Mouse (Mus musculus) natural killer cell, adult 2 months (primary cell): ENCODE measurements around the gene Angel1.

ENCODE experiments used
- DNase-seq, 2 experiments: peaks; one replicate each; pipeline ENCODE4 v3.0.0; 2022; ENCODE audit warnings: low spot score in 2 of 2

Gene Angel1

DNA sequence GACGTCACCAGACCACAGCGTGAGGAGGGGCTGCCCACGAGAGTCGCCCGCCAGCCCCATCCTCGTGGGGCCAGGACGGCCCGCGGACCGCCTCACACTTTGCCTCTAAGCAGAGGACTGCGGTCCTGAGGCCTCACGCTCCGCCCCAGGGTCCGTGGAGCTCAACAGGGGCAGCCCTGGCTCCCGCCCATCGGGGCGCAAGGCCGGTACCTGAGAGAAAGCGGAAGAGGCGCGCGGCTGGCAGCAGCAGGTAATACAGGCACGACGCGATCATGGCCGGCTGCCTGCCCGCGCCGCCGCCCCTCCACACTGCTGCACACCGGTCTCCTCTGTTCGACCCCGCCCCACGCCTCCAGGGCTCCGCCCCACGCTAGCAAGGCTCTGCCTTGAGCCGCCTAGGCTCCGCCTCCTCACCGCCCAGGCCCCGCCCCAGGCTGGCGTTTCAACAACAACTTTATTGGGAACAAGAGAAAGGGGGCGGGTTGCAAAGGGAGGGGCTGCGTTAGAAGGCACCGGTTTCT is at the start of gene Angel1:
Gene Angel1, minus strand, starts transcription at position 341 of the 521 bp plus-strand sequence.
- DNase-seq, result peak; percentile 97 to 99

DNA sequence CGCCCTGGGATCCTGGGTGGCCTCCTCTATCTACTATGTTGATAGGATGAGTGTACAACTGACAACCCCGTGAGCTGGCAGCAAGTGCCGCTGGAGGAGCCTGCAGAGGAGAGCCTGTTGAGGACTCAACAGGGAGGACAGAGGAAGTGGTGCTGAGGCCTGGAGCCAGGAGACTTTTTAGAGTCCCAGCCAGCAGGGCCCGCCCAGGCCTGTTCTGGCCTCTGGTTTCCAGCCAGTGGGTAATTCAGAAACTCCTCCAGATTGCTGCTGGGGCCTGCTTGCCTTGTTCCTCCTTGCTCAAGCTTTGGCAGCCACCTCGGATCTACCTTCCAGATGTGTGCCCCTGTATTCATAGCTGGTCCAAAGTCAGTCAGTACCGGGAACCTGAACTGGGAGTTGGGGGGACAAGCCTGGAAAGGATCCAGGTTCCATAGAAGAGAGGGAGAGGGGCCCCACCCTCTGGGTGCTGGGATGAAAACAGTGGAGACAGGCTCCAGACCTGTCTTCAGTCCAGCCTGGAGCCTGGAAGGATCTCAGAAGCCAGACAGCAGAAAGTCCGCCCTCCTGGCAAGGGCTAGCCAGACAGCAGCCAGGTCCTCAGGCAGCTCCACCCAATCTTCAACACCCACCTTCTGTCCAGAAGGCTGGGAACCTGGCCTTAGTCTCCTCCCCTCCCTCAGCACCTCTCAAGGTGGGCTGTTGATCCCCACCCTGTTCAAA is 49.5 kb upstream of the Angel1 start:
- DNase-seq, result no peak

DNA sequence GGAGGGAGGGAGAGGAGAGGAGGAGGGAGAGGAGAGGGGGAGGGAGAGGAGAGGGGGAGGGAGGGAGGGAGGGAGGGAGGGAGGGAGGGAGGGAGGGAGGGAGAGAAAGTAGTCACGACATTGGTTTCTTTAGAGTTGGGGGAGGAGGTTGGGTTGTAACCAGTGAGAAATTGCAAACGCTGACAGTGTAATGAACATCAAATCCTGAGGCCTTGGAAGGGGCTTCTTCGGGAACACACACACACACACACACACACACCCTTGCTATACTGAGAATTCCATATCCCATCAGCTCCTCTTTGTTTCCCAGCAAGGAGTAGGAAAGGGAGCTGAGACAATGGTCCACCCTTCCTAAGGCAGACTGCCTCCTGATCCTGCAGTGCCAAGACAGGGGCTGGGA is 46.3 kb upstream of the Angel1 start:
- no peak for DNase-seq

DNA sequence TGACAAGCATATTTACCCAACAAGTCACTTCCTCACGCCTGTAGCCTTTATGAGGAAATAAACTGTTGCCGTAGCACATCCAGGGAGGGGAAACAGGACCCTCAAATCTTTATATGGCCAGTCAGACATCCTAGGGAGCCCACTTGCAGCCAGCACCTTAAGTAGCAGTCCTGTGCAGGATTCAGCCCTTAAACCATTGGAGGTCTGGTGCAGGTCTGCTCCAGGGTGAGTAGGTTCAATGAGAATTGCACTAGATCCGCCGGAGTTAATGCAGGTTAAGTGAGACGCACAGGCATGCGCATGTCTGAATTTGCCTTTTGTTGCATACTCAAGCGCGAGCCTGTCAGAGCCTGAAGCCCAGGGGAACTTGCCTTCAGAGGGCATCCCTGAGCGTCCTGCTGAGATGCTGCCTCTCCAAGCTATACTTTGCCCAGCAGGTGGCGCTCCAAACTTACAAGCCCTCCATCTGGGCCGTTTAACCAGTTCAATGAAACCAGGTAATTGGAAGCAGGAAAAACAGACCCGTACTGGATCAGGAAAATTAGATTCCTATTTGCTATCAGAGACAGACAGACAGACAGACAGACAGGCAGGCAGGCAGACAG is 45.7 kb upstream of the Angel1 start:
- DNase-seq, result peak; percentile 74 to 85

DNA sequence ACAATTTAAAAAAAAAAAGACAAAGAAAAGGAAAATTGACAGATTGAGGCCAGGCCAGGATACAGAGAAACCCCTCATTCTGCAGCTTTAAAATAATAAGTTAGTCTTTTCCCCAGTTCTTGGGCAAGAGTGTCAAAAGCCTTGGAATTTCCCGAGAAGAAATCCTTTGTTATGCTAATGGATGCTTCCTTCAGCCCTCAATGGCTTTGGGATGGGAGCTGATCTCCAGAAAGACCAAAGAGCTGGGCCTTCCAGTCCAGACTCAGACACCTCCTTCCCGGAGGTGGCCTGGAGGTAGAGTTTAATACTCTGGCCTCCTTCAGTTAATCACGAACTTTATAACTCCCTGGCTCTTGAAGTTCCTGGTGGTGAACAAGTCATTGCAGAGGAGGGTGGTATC is 44.7 kb upstream of the Angel1 start:
- no peak for DNase-seq

DNA sequence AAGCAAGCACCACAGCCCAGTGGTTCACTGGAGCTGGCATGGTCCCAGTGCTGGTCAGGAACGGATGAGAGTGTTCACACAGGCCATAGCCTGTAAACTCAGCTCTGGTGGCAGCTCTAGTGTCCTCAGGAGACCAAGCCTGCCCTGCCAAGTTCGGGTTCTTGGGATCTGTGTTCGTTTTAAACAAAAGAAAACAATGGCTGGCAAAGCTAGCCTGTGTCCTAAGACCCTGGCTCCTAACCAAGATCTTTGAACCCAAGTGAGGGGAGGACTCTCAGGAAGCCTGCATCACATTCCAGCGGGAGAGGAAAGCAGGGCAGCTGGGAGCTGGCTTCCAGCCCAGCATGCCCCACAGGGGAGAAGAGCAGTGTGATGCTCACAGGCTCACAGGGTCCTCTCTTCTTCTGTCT is 44.0 kb upstream of the Angel1 start:
- no peak for DNase-seq

DNA sequence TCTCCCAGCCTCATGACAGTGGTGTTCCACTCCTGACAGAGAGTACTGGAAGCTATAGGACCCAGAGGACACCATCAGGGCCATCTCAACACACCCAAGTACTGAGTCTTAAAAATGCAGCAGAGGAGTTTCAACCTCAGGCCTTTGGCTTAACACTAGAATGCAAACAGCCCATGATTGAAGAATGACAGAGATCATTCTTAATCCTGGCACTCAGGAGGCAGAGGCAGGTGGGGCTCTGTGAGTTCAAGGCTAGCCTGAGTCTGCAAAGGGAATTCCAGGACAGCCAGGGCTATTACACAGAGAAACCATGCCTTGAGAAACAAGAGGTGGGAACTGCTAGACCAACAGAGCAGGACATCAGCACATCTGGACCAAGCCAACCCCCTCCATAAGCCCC is 43.6 kb upstream of the Angel1 start:
- DNase-seq, result no peak

DNA sequence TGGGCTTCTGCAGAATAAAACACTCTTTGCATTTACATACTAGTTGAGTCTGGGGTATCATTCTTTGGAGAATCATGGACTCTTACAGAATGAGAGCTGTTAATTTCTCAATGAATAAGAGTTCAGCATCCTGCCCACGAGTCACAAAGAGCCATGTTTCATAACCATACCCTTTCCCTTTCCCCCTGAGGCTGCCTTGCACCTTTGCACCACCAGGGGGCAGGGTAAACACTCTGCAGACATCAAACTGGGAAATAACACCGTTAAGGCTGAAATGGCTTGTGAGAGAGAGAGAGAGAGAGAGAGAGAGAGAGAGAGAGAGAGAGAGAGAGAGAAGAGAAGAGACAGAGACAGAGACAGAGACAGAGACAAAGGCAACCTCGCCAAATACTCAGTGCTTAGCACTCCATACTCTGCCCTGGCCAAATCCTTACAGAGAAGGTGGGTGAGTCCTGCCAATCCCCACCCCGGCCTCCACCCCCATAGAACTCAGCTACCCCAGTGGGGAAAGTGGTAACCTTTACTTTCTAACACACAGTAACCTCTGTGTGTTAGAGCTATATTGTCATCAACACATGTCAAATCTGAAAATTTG is 42.8 kb upstream of the Angel1 start:
- DNase-seq, result peak; percentile 66 to 79

DNA sequence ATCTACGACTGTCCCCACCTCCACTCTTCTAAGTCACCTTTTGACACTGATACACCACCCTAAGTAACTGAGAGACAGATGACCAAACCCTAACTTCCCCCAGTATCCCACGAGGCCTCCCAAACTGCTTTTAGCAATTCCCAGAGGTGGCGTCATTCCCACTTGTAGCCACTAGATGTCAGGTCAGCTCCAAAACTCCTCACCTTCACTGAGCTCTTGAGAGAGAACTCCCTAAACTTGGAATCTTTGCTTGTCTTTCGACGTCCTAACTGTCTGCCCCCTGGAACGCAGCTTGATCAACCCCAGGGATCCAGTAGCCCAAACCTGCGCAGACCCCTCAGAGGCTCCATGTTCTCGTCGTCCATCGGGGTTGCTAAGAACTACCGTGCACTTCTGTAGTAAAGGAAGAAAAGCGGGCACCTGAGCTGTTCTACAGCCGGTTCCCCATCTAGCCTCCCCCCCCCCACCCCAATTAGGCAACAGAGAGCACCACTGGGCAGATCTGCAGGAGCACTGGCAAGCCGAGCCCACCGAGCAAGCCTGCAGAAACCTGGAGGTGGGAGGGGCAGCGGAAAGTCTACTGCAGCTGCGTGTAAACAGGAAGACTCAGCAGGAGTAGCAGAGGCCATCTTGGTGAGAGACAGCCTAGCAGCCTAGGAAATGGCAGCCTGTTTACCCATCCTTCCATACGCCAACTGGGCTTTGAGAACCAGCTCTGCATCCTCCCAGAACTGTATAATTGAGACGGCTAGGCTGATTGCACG is 41.8 kb upstream of the Angel1 start:
- peak in 1 of 2 experiments; percentile 12 for DNase-seq

DNA sequence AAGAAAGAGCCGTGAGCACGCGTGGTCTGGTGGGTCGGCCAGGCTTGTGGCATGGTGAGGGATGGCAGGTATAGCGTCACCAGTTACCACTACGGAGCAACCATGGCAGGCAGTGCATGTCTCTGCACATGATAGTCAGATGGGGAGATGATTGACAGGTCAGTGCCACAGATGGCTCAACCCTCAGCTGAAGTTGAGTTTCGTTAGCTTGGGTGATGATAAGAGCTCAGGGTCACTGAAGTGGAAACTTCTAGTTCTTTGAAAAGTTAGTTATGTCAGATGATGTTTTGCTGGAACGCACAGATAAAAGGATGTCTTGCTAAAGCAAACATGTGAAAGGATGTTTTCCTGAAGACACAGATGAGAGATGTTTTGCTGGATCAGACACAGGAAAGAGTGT is 40.2 kb upstream of the Angel1 start:
- no peak for DNase-seq

DNA sequence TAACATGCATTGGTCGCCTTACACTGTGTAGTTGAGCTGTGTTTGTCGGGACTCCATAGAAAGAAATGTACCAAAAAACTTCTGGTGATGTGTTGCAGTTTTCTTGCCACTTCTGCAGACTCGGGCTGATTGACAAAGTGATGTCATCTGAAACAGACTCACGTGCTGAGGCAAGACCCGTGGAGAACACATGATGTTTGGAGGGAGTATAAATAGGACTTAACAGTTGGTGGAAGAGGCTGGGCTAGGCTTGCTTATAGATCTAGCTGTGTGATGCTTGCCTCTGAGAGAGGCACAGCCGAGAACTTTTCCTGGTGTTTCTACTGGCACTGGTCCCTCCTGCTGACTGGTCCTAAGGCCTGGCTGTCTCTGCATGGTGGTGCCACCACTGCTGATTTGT is 37.8 kb upstream of the Angel1 start:
- no peak for DNase-seq

DNA sequence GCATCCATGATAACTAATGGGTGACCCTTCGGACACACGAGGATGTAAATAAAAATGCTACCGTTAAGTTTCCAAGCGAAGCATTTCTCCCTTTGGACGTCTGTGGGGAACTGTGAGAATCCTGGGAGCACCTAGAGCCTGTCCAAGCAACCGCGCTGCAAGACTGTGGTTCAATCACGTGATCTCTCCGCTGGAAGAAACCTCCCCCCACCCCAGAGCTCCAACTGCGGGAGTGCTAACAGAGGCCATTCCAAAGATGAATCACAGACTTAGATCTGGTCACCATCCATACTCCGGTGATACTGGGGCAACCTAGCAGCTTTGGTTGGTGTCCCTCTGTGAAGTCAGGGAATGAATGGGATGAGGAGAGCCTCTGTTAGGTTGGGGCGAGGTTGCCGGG is 34.8 kb upstream of the Angel1 start:
- DNase-seq, result no peak

DNA sequence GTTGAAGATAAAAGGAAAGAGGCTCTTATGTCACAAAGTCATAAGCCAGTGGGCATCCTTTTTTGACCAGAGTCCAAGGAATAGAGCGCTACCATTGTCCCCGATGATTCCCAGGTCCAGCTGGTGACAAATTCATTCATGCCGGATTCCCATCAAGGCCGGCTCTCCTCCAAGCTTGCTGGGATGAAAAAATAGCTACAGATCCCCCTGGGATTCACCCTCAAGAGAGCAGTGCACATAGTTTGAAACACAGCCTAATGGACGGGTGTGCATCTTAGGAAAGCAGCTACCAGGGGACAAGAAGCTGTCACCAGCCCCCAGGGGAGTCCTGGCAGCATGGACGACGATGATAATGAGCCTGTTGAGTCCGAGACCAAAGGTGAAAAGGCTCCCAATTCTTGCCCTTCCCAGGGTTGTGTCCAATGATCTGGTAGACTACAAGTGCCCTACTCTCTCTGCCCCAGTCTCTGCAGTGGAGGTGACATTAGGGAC is 8.1 kb upstream of the Angel1 start, which contains the start of gene Lrrc74a:
Gene Lrrc74a, plus strand, starts transcription at position 51 of the 492 bp plus-strand sequence.
- no peak for DNase-seq

DNA sequence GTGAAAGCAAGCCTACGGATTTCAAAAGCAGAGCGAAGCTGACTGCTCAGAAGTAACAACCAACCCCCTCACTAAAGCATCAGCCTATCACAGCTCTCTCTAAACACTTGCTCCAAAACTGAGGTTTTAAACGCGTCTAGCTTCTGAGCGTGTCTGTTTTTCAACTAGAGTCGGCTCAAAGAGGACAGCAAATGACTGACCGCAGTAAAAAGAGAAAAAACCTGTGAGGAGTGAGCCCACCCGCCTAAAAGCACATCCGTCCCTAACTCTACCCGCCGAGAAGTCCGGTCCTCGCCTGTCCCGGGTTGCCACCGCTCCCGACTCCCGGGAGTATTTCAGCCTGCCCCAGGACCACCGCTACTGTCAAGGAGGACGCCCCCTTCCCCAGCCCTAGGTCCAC is 554 bp downstream of the Angel1 start:
- DNase-seq, result peak in 1 of 2 experiments; percentile 5

DNA sequence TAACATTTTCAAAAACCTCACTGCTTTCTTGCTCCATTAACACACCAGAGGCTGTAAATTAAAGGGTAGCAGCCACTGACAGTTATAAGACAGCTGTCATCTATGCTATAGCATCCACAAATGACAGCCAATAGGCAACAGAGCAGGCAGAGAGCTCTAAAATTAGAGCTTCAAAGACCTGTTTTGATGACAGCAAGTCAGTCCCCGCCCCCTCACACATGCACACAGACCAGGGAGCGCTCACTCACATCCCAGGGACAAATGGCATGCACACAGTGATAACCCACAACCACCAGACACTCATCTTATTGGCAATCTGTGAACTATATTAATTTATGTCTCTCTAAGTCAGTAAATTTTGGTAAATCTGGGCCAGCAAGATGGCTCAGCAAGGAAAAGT is 2.0 kb downstream of the Angel1 start:
- DNase-seq, result no peak

DNA sequence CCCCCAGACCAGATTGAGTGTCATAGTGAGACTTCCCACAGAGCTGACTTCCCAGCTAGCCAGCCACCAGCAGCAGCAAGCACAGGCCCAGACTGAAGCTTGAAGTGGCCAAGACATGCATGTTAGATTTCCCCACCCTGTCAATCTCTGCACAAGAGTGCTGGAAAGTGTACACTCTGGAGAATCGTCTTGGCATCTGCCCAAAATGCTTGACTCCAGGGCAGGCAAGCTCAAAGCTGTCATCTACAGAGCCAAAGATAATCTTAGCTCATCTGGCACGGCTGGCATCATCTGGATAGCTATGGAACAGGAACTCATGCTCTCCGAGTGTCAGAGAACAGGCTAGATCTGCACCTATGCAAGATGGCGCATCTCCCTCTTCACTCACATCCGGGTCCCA is 4.8 kb downstream of the Angel1 start:
- no peak for DNase-seq

DNA sequence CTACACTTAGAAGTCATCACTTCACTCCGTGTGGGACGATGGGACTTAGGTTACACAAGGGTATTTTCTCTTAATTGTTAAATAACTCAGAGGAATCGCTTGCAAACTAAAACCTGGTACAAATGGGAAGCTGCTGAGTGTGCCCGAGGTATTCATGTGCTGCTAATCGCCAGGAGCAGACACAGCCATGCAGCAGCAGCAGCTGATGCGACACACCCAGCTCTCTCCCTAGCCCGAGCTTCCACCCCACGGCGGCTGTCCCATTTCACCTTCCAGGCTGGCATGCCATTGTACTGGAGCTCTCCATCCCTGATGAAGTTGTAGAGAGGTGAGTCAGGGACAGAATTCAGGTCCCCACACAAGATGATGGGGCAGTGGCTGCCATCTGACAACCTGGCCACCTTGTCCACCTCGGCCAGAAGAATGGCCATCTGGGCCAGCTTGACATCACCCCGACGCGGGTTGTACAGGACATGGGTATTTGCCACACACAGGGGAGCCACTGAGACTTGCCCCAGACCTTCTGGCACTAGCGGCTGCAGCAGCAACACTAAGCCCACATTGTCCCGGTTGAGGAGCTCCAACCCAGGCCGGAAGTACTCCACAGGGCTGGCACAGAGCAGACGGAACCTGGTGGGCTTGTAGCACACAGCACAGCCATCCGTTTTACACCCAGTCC is 6.2 kb downstream of the Angel1 start:
- DNase-seq, result no peak

DNA sequence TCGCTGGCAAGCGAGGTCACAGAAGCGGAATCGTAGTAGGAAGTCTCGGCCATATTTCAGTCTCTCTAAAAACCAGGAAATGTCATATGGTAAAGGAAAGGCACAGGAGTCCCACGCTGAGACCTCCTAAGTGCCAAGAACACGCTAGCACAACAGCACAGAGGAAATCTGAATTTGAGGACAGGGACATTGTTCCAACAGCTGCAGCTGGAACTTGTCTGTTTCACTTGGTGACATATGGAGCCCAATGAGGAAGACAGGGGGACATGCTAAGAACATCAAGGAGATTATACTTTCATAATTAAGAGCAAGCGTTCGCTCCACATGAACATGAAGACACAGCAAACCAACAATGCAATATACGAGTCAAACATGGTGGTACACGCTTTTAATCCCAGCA is 9.3 kb downstream of the Angel1 start:
- no peak for DNase-seq

DNA sequence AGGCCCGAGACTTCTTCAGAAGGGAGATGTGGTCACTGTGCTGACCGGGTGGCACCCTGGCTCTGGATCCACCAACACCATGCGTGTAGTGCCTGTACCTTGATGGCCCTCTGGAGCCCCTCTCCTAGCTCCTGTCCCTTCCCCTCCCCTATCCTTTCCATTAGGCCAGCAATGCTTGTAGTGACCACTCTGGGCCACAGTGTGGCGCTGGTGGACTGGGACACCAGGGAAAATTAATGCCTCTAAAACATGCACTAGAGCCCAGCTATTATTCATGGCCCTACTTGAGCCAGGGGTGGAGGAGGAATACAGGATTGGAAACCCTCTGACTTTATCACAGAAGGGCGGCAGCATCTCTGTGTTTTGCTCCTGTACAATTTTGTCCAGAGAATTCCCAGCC is 10.9 kb downstream of the Angel1 start:
- DNase-seq, result peak; percentile 20 to 52

DNA sequence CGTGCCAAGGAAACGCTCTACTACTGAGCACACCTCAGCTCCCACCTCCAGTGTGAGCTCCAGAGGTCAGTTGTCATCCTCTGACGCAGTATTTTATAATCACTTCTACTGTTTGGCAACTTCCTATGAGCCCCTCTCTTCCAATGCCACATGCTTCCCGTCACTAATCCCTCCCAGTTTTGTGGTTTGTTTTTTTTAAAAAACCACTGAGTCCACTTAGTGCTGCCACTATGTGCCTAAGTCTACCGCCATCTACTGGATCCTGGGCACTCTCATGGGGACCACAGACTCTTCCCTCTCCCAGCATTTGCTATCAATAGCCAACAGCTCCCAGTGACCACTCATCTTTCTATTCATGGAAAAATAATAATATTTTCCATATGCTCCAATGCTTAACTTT is 12.2 kb downstream of the Angel1 start:
- no peak for DNase-seq

DNA sequence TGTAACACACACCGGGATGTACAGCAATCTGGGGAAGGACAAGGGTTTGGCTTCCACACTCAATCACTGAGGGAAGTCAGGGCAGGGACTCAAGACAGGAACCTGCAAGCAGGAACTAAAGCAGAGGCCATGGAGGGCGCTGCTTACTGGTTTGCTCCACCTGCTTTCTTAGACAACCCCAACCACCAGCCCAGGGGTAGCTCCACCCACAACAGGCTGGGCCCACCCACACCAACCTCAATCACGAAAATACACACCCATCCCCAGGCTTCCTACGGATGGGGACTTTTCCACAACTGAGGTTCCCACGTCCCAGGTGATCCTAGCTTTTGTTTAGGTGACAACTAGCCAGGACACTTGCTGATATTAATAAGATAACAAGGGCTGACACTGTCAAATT is 20.4 kb downstream of the Angel1 start:
- no peak for DNase-seq
